Mouse (Mus musculus): ENCODE data around the gene Pclaf. TPM values are rescaled to one million over a fixed set of nuclear protein-coding genes. Genes with fewer than 3 reads are reported as not detected.

The Pclaf gene
- total RNA-seq (2021) = 1 to 10 TPM in 1 of 2 experiments, under 1 TPM in 1; 0.97 to 1.8 TPM
- 0.12 TPM in 1 of 2 replicates, not detected in the other for polyA plus RNA-seq (2012; rRNA removed)
- long read RNA-seq = 0 reads

DNA sequence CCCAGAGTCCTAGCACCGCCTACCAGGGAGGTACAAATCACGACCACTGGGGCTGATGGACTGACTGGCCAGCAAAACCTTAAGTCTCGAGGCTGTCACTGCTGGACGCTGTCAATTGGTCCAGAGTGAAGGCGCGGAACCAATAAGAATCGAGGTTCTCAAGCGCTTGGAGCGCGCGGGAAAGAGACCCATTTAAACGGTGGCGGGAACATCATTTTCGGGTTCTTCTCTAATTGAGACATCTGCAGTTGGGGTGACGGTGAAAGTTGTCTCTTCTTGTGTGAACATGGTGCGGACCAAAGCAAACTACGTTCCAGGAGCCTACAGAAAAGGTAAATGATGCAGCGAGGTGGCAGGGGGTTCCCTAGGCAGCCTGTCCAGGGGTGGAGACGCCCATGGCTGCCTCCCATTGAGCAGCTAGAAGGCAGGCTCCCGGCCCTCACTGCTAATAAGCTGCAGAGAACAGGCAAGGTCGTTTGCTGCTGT is at the start of gene Pclaf:
Gene Pclaf, plus strand, starts transcription at position 95 of the 486 bp plus-strand sequence.
- DNase-seq = peak; percentile 80

GRCm38 (mm10) chr9:65844421-65845165 is 45.4 kb upstream of the Pclaf start:
- peak; percentile 23 for DNase-seq

DNA sequence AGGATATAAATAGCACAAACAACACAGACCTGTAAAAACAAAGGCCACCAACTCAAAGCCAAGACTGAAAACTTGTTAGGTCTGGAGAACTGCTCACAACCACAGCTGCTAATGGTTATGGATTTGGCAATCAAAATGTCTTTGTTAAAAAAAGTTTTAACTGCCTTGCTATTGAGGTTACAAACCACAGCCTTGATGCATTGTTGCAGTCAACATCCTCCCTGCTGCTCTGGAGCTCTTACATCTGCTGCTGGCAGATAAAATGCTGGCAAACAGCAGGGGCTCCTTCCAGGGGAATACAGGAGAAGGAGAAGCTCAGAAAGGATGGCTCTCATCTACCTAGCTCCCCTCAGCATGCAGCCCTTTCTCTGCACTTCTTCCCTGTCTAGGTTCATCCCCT is 41.9 kb upstream of the Pclaf start:
- DNase-seq = no peak

GRCm38 (mm10) chr9:65850203-65850602 is 39.8 kb upstream of the Pclaf start:
- no peak for DNase-seq

GRCm38 (mm10) chr9:65859656-65860055 is 30.4 kb upstream of the Pclaf start:
- DNase-seq = no peak

- DNase-seq = peak; percentile 95
These were observed 5.3 kb upstream of the Pclaf start for GRCm38 (mm10) chr9:65884564-65885315.

DNA sequence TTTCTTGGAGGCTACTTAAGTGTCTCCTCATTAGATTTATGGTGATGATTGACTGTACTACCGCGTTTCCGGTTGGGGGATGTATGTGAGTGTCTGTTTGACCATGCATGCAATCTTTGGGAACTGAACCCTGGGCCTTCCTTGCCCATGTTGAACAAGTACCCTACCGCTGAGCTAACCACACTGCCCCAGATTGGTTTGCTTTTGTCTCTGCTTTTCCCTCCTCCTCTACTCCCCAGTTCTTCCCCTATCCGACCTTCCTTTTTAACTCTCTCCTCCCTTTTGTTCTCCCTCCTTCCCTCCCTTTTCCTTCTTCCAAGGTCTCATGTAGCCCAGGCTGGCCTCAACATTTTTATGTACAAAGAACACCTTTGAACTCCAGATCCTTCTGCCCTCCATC is 1.1 kb downstream of the Pclaf start:
- DNase-seq = no peak

DNA sequence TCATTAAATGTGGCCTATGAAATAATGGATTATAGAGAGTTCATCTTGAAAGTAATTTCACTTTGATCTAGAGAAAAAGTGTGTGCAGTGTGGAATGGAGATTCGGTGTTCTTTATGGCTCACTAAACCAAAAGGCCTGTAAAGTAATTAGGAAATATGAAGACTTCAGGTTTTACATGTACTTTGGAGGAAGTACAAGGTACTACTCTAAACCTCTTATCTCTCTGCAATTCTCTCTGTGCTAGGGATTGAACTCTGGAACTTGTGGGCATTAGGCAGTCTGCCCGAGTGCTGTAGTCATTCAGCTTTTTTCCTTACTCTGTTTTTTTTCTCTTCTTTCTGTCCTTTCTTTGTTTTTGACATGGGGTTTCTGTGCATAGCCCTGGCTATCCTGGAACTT is 6.9 kb downstream of the Pclaf start:
- DNase-seq = no peak

- DNase-seq = no peak
These were observed 12.8 kb downstream of the Pclaf start for GRCm38 (mm10) chr9:65902879-65903278.

DNA sequence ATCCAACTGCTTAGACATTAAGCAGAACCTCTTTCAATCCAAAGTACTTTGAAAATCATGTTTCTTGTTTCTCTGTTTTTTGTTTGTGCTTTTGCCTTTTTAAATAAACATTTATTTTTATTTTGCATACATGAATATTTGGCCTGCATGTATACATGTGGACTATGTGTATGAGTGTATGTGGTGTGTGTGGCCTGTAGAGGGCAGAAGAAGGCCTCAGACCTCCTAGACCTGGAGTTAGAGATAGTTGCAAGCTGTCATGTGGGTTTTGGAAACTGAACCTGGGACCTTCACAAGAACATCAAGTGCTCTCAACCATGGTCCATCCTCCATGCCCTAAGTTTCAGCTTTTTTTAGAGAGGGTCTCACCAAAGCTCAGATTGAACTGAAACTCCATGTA is 13.4 kb downstream of the Pclaf start:
- no peak for DNase-seq

- peak; percentile 97 for DNase-seq
These were observed 18.6 kb downstream of the Pclaf start, which contains the start of the genes Trip4 and Csnk1g1 for GRCm38 (mm10) chr9:65908394-65909300. TSS of gene Trip4 (minus strand) at chr9:65908794. TSS of gene Csnk1g1 (plus strand) at chr9:65908924.

GRCm38 (mm10) chr9:65909301-65909801 is 19.3 kb downstream of the Pclaf start:
- DNase-seq = peak; percentile 79

DNA sequence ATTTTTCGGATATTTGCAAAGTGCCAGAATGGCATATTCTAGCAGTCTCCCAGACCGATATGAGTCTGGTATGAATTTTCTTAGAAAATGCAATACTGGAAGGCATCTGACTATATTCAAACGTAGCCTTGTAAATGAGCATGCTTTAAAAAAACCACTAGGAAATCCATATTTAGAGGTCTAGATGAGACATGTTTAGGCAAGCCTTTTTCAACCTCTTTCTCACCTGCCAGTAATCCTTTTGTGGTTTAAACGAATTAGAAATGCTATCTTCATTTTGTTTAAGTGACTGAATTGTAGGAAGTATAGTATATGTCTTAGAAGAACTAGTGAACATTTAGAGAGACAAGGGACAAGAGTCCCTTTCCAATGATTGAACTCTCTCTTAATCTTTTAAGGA is 19.8 kb downstream of the Pclaf start:
- DNase-seq = no peak

GRCm38 (mm10) chr9:65913976-65914375 is 23.9 kb downstream of the Pclaf start:
- no peak for DNase-seq

- no peak for DNase-seq
These were observed 27.0 kb downstream of the Pclaf start for GRCm38 (mm10) chr9:65917015-65917414.

GRCm38 (mm10) chr9:65928456-65928855 is 38.4 kb downstream of the Pclaf start:
- DNase-seq = no peak

- DNase-seq = no peak
These were observed 39.8 kb downstream of the Pclaf start for GRCm38 (mm10) chr9:65929826-65930225.

GRCm38 (mm10) chr9:65937566-65937965 is 47.5 kb downstream of the Pclaf start:
- no peak for DNase-seq

- DNase-seq = peak; percentile 17
These were observed 61.1 kb downstream of the Pclaf start for GRCm38 (mm10) chr9:65951082-65951587.
